Mouse (Mus musculus) kidney, embryonic 15.5 days (tissue): ENCODE measurements around the gene Smndc1. TPM values are rescaled to one million over a fixed set of nuclear protein-coding genes. Genes with fewer than 3 reads are reported as not detected.

Experiments
- polyA plus RNA-seq: library from polyadenylated mRNA; unstranded; fragments of >200 nt; fragmentation: Nextera tagmentation; extraction: Ambion mirVana; gene quantifications from 2 replicates; pipeline ENCODE4 v1.2.1, GENCODE M21; 2015

The Smndc1 gene
- polyA plus RNA-seq, 1 experiment from 2014 or later, result 40.6 TPM

Other genes starting within 250 kb of the Smndc1 start
- gene Mxi1, start 80.1 kb downstream of the Smndc1 start, polyA plus RNA-seq, result 37.3 and 40.2 TPM in 2 replicates
- gene Gm10197, start 18.8 kb downstream of the Smndc1 start, polyA plus RNA-seq, result not detected in 2 replicates
- gene Dusp5, start 138.5 kb upstream of the Smndc1 start, polyA plus RNA-seq, result 11.0 and 11.1 TPM in 2 replicates
- 381 and 430 TPM in 2 replicates for gene Nutf2-ps1, start 198.5 kb upstream of the Smndc1 start, polyA plus RNA-seq
- 74.7 and 75.6 TPM in 2 replicates for gene Smc3, start 209.8 kb upstream of the Smndc1 start, polyA plus RNA-seq